Mouse (Mus musculus) embryo, embryonic 9.5 days (tissue): ENCODE results near the gene Jph2.
A peak's percentile ranks its signal among the peaks of the same experiment; 100 is the strongest.

Experiments
- DNase-seq: peaks from one replicate; pipeline ENCODE4 v3.0.0-alpha.2; 2017; ENCODE audit errors: extremely low spot score

Jph2 gene

DNA sequence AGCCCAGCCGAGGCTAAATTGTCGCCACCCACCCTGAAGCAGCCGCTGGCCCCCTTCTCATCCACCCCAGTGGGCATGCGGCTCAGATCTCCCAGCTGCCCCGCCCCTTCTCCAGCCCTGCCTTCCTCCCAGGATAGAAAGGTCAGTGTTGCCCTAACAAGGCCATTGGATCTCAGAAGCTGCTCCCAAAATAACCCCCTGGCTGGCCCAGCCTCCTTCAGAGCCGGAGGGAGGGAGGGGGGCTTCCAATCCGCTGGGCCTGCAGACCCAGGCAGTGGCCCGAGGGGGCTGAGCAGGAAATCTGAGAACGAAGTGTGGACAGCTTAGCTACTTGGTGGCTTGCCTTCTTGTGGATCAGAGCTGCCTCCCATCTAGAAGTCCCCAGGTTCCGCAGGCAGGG is at the start of gene Jph2:
TSS of gene Jph2 (minus strand) at position 89 of the 400 bp plus-strand sequence.
- DNase-seq, result peak; percentile 78

DNA sequence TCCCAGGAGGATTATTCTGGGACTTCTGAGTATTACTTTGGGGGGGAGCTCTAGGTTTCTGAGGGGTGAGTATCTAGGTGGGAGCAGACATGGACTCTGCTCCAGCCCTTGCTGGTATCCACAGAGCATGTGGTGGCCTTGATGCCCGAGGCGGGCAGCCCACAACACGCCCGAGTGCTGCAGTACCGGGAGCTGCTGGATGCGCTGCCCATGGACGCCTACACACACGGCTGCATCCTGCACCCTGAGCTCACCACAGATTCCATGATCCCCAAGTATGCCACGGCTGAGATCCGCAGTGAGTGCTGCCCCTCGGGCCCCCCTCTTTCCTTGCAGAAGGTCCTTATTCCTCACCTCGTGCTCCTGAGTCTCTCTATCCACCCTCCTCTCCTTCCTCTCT is 49.6 kb upstream of the Jph2 start:
- no peak for DNase-seq

DNA sequence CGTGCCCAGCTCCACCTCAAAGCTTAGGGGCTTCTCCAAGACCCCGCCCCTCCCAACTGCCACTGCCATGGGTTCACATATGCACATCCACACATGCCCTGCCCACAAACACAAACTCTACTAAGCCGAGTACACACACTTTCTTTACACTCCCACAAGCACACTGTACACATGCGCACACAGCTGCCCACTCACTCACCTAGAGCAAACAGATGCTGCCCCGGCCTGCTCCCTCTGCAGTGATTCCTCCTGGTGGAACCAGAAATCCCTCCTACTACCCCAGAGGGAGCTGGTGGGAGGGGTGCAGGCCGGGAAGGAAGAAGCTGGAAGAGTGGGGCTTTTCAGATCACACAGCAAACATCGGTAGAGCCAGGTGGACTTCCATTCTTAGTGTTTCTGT is 46.2 kb upstream of the Jph2 start:
- no peak for DNase-seq

DNA sequence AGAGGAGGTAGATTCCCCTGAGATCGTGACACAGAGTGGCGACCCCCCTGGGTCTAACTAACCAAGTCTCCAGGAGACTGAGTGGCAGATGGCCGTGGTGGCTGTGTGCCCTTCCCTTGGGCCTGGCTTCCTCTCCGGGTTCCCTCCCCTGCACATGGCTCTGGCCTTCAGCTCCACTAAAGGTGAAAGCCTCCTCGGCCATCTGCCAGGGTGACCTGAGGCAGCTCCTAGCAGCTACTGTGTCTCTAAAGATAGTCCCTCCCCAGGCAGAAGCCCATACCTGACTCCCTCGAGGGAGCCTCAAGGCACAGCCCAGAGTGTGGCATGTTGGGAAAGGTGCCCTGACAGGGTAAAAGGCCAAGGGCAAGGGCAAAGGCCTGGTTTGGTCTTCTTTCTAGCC is 45.8 kb upstream of the Jph2 start:
- no peak for DNase-seq

DNA sequence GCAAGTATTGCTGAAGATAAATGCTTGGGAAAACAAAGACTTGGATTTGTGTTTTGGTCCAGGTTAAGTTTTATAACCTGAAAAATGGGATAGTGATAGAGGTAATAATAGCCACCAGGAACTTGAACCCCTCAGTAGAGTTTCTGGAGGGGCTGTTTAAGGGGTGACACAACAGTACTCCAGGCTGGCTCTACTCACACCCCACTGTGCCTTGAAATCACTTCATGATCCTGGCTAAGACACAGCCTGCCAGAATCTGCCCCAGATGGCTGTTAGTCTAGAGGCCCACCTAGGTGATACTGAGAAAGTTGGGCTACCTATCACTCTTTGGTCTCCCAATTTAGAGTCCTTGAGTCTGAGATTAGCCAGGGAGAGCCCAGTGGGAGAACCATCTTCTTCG is 41.7 kb upstream of the Jph2 start:
- no peak for DNase-seq

DNA sequence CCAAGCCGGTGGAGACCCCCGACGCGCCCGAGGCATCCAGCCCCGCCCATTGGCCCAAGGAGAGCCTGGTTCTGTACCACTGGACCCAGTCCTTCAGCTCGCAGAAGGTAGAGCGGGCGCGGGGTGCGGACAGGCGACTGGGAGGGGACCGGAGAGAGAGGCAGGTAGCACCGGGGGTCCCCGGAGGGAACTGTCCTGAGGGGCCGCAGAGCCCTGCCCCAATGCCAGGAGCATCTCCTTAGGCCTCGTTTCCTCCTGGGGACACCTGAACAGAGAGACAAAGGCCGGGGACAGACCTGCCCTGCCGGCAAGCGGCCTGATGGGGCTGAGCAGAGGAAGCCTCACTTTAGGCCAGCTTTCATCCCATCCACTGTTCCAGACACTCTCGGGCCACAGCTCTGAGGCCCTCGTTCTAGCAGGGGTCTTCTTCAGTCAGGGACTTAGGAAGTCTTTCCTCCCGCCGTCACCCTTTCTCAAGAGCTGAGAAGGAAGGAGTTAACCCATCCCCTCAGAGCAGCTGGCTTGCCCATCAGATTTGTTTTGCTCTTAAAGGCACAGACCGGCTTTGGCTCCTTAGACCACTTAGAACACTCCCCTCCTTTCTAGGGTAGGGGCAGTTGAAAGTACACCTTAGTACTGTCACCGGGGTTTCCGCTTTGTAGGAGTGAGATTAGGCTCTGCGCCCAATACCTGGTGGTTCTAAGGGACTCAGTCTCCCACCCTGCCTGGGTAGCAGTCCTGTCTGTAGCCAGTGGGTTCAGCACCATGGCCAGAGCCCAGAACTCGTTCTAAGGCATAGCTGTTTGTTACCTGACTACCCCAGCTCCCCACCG is 41.0 kb upstream of the Jph2 start:
- peak; percentile 70 for DNase-seq

DNA sequence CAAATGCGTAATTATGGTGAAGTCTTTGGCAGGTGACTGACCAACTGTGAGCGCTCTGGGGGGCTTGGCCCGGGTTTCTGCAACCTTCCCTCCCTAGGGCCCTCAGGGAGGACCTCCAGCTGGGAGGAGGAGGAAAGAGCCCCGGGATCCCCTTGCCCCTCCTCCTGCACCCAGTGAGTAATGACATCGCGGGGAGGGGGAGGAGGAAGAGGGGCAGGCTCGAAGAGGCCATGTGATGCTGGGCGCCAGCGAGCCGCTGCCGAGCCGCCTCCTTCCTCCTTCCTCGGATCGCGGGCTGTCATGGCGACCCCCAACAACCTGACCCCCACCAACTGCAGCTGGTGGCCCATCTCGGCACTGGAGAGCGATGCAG is 40.4 kb upstream of the Jph2 start, which contains the start of gene Gdap1l1:
TSS of gene Gdap1l1 (plus strand) at position 231 of the 373 bp plus-strand sequence.
- DNase-seq, result peak; percentile 40

DNA sequence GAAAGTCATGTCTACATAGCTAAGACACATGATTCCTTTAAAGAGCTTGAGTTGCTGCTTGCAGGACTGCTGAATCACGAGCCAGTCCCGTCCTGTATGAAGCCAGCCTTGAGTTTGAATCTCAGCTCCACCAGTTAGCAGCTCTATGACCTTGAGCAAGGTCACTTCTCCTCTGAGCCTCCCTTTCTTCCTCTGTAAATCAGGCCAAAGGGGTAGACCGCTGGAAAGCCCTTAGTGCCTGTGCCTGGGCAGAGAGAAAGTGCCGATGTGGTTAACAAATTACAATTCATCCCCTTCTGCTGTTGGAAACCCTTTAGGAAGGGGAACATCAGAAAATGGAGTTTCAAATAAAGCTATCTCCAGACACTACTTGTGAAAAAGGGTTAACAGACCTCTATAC is 40.0 kb upstream of the Jph2 start:
- no peak for DNase-seq

DNA sequence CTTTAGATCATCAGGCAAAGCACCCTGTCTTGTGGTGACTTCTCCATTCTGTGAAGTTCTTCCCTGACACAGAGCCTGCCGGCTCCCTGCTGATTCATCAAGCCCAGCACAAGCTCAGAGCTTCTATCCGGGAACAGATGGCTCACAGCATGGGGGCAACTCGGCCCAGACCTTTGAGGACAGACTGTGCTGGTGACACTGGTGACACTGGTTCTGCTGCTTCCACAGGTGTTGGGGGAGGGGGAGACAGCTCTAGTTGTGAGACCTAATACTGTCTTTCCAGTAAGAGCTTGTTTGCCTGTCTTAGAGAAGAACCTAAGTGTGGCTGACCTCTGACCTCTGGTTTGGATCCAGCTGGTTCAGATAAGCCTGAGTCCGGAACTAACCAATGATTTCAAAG is 36.2 kb upstream of the Jph2 start:
- DNase-seq, result peak; percentile 5

DNA sequence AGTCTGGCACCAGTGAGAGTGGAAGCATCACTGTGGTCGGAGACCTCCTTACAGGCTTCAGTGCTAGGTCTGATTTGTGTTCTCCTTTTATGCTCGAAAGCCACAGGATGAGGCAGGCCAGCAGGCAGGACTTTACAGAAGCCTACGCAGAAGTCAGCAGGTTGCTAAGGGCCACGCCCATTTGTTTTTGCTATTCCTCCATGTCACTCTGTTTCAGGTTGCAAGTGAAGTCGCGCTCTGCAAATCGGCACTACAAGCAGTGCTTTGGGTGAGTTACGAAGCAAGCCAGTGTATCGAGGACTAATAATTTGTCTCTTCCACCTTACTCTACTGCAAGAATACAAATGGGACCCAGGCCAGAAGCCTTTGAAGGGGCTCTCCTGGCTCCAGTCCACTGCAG is 33.5 kb upstream of the Jph2 start:
- DNase-seq, result no peak

DNA sequence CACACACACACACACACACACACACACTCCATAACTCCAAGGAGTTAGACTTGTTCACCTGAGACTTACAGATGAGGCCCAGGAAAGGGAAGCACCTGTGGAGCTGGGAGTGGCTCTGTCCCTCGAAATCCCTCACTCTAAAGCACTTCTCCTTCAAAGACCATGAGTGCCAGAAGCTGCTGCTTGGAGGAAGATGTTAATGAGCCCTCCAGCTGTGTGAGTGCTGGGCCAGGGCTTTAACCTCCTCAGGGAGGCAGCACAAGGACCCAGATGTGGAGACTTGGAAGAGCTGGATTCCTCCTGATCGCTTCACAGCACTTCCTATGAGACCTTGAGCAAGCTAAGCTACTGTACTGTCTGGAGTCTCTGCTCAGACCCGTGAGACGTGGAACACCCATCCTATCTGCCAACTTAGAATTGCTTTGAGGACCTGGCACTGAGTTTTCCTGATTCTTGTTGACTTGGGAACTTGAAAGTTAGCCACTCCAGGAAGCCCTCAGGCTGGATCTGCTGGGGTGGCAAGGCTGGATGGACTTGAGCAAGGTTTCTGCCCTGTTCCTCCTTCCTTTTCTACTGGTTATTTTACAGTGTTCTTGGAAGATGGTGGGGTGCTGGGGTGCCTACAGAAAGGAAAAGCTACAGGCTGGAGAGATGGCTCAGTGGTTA is 30.7 kb upstream of the Jph2 start:
- no peak for DNase-seq

DNA sequence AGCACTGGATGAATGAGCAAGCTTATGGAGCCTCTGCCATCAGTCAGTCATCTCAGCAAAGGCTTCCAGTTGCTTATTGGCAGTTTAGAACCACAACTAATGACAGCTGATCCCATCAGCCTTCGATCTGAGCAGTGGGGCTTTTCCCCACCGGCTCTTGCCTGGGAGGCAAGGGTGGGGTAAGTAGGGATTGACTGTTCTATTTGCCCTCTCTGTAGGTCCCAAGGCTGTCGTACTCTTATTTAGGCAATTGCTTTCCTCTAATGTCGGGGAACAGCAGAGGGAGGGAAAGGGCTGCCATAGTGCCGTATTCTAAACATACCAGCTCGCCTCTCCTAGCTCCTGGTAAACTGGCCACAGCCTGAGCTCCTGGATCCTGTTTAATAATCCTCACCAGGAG is 26.8 kb upstream of the Jph2 start, which contains the start of gene Oser1:
TSS of gene Oser1 (minus strand) at position 101 of the 400 bp plus-strand sequence.
- DNase-seq, result no peak

DNA sequence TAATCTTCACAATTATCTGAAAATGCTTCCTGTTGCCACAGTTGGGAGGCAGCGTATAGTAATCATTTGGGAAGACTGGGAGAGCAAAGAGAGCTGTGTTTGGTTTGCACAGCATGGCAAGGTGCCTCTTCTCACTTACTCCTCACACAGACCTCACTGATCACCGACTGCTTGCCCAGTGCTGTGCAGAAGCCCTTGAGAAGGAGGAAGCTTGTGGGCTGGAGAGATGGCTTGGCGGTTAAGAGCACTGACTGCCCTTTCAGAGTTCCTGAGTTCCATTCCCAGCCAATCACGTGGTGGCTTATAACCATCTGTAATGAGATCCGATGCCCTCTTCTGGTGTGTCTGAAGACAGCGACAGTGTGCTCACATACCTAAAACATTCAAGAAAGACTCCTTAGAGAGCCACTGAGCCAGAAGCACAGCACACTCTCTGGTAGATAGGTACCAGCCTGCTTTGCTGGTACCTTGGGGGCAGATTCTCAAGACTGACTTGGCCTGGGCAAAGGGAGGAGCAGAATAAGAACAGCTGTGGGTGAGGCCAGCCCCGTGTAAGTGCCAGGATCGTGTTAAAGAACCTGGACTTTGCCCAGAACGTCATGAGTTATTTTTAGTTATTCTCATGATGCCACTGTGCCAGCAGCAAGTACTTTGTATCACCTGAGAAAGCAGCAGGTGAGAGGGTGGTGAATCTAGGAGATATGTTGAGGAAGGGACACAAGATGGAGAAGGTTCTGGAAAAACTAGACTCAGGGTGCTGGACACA is 25.3 kb upstream of the Jph2 start:
- no peak for DNase-seq

DNA sequence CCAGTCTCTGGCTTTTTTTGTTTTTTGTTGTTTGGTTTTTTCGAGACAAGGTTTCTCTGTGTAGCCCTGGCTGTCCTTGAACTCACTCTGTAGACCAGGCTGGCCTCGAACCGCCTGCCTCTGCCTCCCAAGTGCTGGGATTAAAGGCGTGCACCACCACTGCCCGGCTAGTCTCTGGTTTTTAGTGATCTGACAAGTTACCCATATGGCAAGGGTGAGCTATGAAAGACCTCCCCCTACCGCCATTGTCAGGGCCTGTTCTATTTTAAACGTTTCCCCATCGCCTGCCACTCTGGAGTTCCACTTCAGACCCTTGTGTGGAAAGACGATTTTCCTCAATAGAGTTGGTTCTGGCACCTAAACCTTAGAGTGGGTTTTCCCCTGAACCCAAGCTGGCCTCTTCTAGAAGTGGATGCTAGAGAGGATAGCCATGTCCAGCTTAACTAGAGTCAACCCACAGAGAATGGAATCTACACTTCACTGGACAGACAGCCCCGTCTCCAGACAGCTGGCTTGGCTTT is 22.6 kb upstream of the Jph2 start:
- DNase-seq, result no peak

DNA sequence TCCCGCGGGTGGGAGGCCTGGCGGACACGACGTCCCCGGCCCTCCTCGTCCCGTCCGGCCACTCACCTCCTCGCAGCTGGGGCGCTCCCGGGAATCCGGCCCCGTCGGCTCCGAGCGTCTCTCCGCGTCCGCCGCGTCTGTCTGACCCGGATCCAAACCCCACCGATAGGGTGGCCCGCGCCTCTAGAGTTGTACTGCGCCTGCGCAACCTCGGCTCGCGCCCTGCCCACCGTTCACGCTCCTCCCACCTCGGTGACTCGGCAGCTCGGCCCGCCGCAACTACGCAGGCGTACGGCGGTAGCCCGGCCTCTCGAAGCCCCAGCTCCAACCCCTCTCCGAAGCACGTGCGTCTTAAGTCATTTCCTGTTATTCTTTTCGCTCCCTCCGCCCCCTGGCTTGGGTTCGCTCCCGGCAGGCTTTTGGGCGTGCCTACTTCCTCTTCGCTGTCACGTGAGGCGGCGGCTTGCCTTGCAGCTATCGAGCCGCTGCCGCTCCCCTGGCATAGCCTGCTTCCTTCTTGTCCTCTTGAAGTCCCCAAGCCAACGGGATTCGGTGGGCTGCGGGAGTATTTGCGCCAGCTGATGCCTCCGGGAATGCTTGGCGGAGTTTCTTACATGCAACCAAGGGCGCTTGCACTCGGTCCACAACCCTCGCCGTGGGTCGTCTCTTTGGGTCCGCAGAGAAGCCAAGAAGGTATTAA is 21.7 kb upstream of the Jph2 start:
- DNase-seq, result peak; percentile 98

DNA sequence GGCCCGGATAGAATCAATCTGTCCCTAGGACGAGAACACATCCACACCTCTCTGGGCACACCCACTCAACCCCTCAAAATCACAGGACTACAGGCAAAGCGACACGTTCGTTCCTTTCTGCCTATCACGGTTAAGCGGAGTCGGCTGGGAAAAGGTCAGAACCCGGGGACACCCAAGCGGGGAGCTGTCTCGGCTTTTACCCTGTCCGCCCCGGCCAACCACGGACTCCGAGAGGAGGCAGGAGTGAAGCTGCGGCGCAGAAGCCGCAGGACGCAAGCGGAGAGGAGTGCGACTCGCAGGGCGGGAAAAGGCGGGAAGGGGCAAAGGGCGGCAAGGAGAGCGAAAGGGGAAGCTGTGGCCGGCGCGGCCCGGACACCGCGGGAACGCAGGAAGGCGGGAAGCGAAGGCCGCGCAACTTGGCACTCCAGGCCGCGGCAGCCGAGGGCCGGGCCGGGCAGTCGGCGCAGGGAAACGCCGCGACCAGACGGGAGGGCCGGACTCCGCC is 21.1 kb upstream of the Jph2 start:
- peak; percentile 66 for DNase-seq

DNA sequence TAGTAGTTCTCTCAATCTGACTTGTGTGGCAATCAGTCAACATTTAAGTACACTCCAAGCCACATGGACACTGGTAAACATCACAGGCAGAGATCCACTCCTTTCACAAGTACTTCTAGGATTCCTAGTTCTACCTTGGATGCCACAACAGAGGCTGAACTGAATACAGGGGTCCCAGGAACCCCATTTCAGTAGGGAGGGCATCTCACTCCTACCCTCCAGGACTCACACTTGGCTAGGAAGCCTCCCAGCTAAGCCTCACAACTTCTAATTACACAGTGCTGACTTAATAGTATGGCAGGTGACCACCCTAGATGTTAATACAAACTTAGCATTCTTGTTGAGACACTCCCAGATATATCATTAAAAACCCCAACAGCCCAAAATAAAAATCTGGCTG is 20.0 kb upstream of the Jph2 start:
- no peak for DNase-seq

DNA sequence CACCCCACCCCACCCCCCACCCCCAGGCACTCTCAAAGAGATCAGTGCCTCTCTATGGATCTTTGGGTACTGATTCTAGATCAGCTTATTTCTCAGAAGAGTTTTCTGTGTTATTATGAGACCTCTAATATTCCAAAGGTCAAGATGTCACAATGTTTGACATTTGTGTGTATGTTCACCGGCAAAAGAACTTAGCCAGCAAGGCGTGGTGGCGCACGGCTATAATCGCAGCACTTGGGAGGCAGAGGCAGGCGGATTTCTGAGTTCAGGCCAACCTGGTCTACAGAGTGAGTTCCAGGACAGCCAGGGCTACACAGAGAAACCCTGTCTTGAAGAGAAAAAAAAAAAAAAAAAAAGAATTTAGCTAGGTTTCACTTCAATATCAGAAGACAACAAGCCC is 19.2 kb upstream of the Jph2 start:
- no peak for DNase-seq

DNA sequence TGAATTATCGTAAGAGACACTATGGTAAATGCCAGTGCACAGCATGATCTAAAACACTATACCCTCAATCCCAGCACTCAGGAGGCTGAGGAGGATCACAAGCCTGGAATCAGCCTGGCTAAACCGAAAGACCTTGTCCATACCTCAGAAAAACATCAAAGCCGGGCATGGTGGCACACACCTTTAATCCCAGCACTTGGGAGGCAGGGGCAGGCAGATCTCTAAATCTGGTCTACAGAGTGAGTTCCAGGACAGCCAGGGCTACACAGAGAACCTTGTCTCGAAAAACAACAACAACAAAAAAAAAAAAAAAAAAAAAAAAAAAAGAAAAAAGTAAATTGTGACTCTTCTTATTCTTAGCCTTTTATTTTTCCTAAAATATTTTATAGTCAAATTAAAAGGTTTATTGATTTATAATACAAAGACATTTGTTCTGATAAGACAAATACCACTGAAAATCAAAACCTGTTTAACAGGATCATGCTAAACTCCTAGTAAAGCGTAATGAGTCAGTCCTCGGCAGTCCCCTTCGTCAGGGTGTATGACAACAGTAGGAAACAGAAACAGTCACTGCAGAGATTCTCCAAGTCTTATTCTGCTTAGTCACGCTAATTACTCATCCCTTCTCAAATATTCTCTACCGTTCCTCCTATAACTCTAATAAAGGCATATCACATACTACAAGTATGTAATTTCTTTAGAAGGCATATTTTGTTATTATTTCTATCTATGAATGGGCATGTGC is 15.2 kb upstream of the Jph2 start:
- DNase-seq, result no peak

DNA sequence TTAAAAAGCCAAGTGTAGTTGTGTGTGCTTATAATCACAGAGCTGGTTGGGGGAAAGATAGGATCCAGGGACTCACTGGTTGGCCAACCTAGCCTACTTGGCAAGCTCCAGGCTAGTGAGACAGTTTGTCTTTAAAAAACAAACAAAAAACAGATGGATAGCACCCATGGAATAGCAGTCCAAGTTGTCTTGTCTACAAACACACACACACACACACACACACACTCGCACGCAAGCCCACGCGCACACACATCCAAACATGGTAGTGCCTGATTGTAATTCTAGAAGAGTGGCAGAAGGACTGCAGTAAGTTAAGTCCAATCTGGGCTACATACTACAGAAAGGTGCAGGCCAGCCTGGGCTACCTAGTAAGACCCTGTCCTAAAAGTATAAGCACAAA is 14.6 kb upstream of the Jph2 start:
- no peak for DNase-seq

DNA sequence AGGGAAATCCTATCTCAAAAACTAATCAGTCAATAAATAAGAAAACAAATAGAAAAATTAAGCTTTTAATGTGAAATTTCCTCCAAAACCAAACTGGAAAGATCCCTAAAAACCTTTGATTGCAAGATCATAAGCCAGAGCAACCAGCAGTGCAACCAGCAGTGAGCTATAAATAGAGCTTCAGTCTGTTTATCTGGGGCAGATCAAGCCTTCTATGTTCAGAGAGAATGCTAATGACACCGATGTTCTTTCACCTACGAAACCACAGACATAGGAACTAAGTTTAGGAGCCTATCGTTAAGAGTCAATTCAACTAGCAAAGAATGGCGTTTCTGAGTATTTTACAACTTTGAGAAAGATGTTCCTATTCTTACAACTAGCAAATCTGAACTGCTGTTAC is 14.0 kb upstream of the Jph2 start:
- DNase-seq, result no peak
